Comparison of ENCODE assay signal across 10 mouse cellular contexts in the genomic region with DNA sequence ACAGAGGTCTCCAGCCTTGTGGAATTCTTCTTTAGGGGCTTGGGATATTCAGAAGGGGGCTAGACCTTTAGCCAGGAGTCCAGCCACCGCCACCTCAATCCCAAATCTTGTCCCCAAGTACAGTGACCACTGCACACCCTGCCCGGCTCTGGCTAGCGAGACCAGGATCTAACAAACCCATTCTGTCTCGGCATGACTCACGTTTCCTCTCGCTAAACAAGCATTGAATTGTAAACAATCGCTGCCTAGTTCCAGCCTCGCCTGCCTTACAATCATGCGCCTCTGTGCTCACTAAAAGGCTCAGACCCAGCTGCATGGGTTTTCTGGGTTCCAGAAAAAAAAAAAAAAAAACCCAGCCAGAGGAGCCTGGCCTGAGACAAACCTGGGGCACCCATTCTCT. TPM values are rescaled to one million over a fixed set of nuclear protein-coding genes. Genes with fewer than 3 reads are reported as not detected.
DNase-seq lines count a peak whose midpoint lies in the region; ATAC-seq and TF ChIP-seq lines count a peak whose summit lies in the region.
"Had no signal": no experiment of that assay in that cellular context is flagged by ENCODE, and none has a peak within 500 bp of the region (broad histone marks: within the 10 kb centered on the region; RNA-seq: fewer than 3 reads in every experiment).

No protein-coding gene starts in this region.

- H3K27ac ChIP-seq in heart, embryonic 15.5 days = peak overlapping the region; percentile 11; the same call in 1 of the 2 replicates
- H3K27ac ChIP-seq in heart, embryonic 12.5 days (ENCODE audit: poor library complexity, severe bottlenecking) = no peak overlapping the region
- peak overlapping the region; percentile 97 for H3K27ac ChIP-seq in cortical plate, adult 2 months (ENCODE audit: insufficient read depth, low read length)
- H3K27ac ChIP-seq in kidney, postnatal 0 days = peak overlapping the region; percentile 70
- H3K27ac ChIP-seq in midbrain, embryonic 13.5 days = 0 out of 2 replicates have a peak overlapping the region, but pooled peaks have one; percentile 16
- H3K27ac ChIP-seq: liver, embryonic 13.5 days had no signal

- peak; percentile 32 for DNase-seq in kidney, postnatal 0 days (ENCODE audit: low spot score)
- DNase-seq in cerebellum, adult 11-12 months = no peak
- no peak for DNase-seq in ovary, postnatal 14 days (ENCODE audit: low spot score)
- DNase-seq: liver, embryonic 13.5 days had no signal

- H3K4me2 ChIP-seq in heart, embryonic 15.5 days = no peak overlapping the region
- H3K4me2 ChIP-seq in heart, embryonic 12.5 days = no peak overlapping the region
- H3K4me2 ChIP-seq in kidney, postnatal 0 days (ENCODE audit: low read length) = no peak overlapping the region
- H3K4me2 ChIP-seq in midbrain, embryonic 13.5 days (replicated peaks) = no peak overlapping the region
- H3K4me2 ChIP-seq: liver, embryonic 13.5 days had no signal

- peaks cover 15% of the 10 kb centered on the region for H3K36me3 ChIP-seq in heart, embryonic 15.5 days
- peaks cover 15% of the 10 kb centered on the region for H3K36me3 ChIP-seq in heart, embryonic 12.5 days
- peaks cover 12% of the 10 kb centered on the region for H3K36me3 ChIP-seq in kidney, postnatal 0 days (ENCODE audit: insufficient read depth, low read length)
- peaks cover 16% of the 10 kb centered on the region for H3K36me3 ChIP-seq in midbrain, embryonic 13.5 days

- no peak overlapping the region for H3K9ac ChIP-seq in heart, embryonic 15.5 days
- no peak overlapping the region for H3K9ac ChIP-seq in heart, embryonic 12.5 days
- H3K9ac ChIP-seq in kidney, postnatal 0 days (ENCODE audit: low read depth, low read length) = no peak overlapping the region
- no peak overlapping the region for H3K9ac ChIP-seq in midbrain, embryonic 13.5 days (replicated peaks)
- H3K9ac ChIP-seq: liver, embryonic 13.5 days had no signal

- H3K4me1 ChIP-seq in heart, embryonic 15.5 days (replicated peaks) = no peaks in the 10 kb centered on the region
- no peaks in the 10 kb centered on the region for H3K4me1 ChIP-seq in heart, embryonic 12.5 days (replicated peaks)
- H3K4me1 ChIP-seq in cortical plate, adult 2 months (ENCODE audit: control insufficient read depth, insufficient read depth, low read length) = no peaks in the 10 kb centered on the region
- no peaks in the 10 kb centered on the region for H3K4me1 ChIP-seq in kidney, postnatal 0 days (replicated peaks; ENCODE audit: insufficient read depth, low read length)
- H3K4me1 ChIP-seq in midbrain, embryonic 13.5 days (replicated peaks) = peaks cover 5% of the 10 kb centered on the region; the same call in 1 of the 2 replicates

- WGBS in heart, embryonic 15.5 days = 50% methylated on average over 9 of the region's 9 CpGs
- 54% methylated on average over 9 of the region's 9 CpGs for WGBS in heart, embryonic 12.5 days
- 37% methylated on average over 9 of the region's 9 CpGs for WGBS in kidney, postnatal 0 days
- 54% methylated on average over 9 of the region's 9 CpGs for WGBS in midbrain, embryonic 13.5 days

- TF ChIP-seq CTCF in cortical plate, adult 2 months (IDR thresholded peaks at IDR 0.05; ENCODE audit: extremely low read depth, insufficient read depth, low read length) = no peak
- TF ChIP-seq CTCF in kidney, postnatal 0 days (IDR thresholded peaks at IDR 0.05; ENCODE audit: low read depth) = no peak

- ATAC-seq in heart, embryonic 15.5 days (replicated peaks; ENCODE audit: insufficient number of reproducible peaks, insufficient read depth, low FRiP score, low read depth) = 0 out of 2 replicates have a peak, but pooled peaks have one; percentile 16
- no peak for ATAC-seq in heart, embryonic 12.5 days (ENCODE audit: insufficient number of reproducible peaks, low FRiP score)
- ATAC-seq in kidney, postnatal 0 days (replicated peaks; ENCODE audit: low FRiP score, low read depth) = no peak
- ATAC-seq in midbrain, embryonic 13.5 days = no peak
- ATAC-seq in activated CD4-positive, CD25-positive, alpha-beta regulatory T cell, adult 4 months = no peak

- H3K27me3 ChIP-seq in heart, embryonic 15.5 days = no peaks in the 10 kb centered on the region
- H3K27me3 ChIP-seq in heart, embryonic 12.5 days (replicated peaks) = peaks cover 4% of the 10 kb centered on the region; the same call in 1 of the 2 replicates
- no peaks in the 10 kb centered on the region for H3K27me3 ChIP-seq in kidney, postnatal 0 days (ENCODE audit: insufficient read depth, low read length)
- H3K27me3 ChIP-seq in midbrain, embryonic 13.5 days = no peaks in the 10 kb centered on the region
- H3K27me3 ChIP-seq: liver, embryonic 13.5 days had no signal

- no peak overlapping the region for H3K4me3 ChIP-seq in heart, embryonic 15.5 days
- H3K4me3 ChIP-seq in heart, embryonic 12.5 days = no peak overlapping the region
- no peak overlapping the region for H3K4me3 ChIP-seq in cortical plate, adult 2 months (ENCODE audit: insufficient read depth, low read length)
- no peak overlapping the region for H3K4me3 ChIP-seq in kidney, postnatal 0 days (replicated peaks; ENCODE audit: low read depth, low read length)
- no peak overlapping the region for H3K4me3 ChIP-seq in midbrain, embryonic 13.5 days (replicated peaks)
- H3K4me3 ChIP-seq: liver, embryonic 13.5 days had no signal

- no peak for TF ChIP-seq POLR2A in cortical plate, adult 2 months (IDR thresholded peaks at IDR 0.05; ENCODE audit: extremely low read depth, insufficient read depth, low read length)

- H3K9me3 ChIP-seq in heart, embryonic 15.5 days (replicated peaks) = no peaks in the 10 kb centered on the region
- H3K9me3 ChIP-seq in heart, embryonic 12.5 days (replicated peaks) = no peaks in the 10 kb centered on the region
- H3K9me3 ChIP-seq in kidney, postnatal 0 days (replicated peaks; ENCODE audit: low read length) = no peaks in the 10 kb centered on the region
- no peaks in the 10 kb centered on the region for H3K9me3 ChIP-seq in midbrain, embryonic 13.5 days
- H3K9me3 ChIP-seq: liver, embryonic 13.5 days had no signal

RNA-seq across cellular contexts. Expression of a gene that starts 12.2 kb away (rescaled TPM):
- 112 and 121 TPM in 2 replicates for polyA plus RNA-seq in heart, embryonic 15.5 days (2015; fragmentation: Nextera tagmentation; extraction: Ambion mirVana)
- 129 and 142 TPM in 2 replicates for polyA plus RNA-seq in heart, embryonic 12.5 days (2016; fragmentation: Nextera tagmentation; extraction: Ambion mirVana)
- 234 and 235 TPM in 2 replicates for polyA plus RNA-seq in cortical plate, adult 2 months (2012; rRNA removed)
- polyA plus RNA-seq in kidney, postnatal 0 days (2015; fragmentation: Nextera tagmentation; extraction: Ambion mirVana) = 127 TPM in 2 replicates
- 238 and 256 TPM in 2 replicates for polyA plus RNA-seq in midbrain, embryonic 13.5 days (2015; fragmentation: Nextera tagmentation; extraction: Ambion mirVana)
- 10 to 100 TPM; 30.1 to 30.5 TPM for polyA plus RNA-seq in activated CD4-positive, CD25-positive, alpha-beta regulatory T cell, adult 4 months (2017; shearing (Covaris generic))

RNA-seq across cellular contexts. Expression of a gene that starts 17.5 kb away (rescaled TPM):
- 0.23 and 0.96 TPM in 2 replicates for polyA plus RNA-seq in heart, embryonic 15.5 days (2015; fragmentation: Nextera tagmentation; extraction: Ambion mirVana)
- 0.13 TPM in 1 of 2 replicates, not detected in the other for polyA plus RNA-seq in heart, embryonic 12.5 days (2016; fragmentation: Nextera tagmentation; extraction: Ambion mirVana)
- 165 and 190 TPM in 2 replicates for polyA plus RNA-seq in cortical plate, adult 2 months (2012; rRNA removed)
- polyA plus RNA-seq in kidney, postnatal 0 days (2015; fragmentation: Nextera tagmentation; extraction: Ambion mirVana) = 16.6 and 17.5 TPM in 2 replicates
- 0.21 and 0.43 TPM in 2 replicates for polyA plus RNA-seq in midbrain, embryonic 13.5 days (2015; fragmentation: Nextera tagmentation; extraction: Ambion mirVana)
- polyA plus RNA-seq in activated CD4-positive, CD25-positive, alpha-beta regulatory T cell, adult 4 months (2017; shearing (Covaris generic)) = under 1 TPM in 1 of 2 experiments, not detected in 1; 0.24 TPM
- polyA plus RNA-seq: G1E had no signal
